Mouse (Mus musculus) hindbrain, embryonic 11.5 days (tissue): ENCODE measurements around the gene Nbea. TPM values are rescaled to one million over a fixed set of nuclear protein-coding genes. Genes with fewer than 3 reads are reported as not detected.

Experiments used
- ATAC-seq: fragments of 200-750 bp; cut with Nextera tagmentation; 2 replicates; pipeline ENCODE4 v1.8.0; 2017; ENCODE audit warnings: mild to moderate bottlenecking, moderate TSS enrichment, moderate library complexity; ENCODE audit not compliant: low FRiP score
- DNase-seq: peaks from one replicate; pipeline ENCODE4 v3.0.0-alpha.2; 2015; ENCODE audit warnings: low spot score
- H3K27ac ChIP-seq: fragments of 300-500 bp; sonication (generic); 2 replicates; pipeline ENCODE4 v1.5.1; 2014; ENCODE audit warnings: mild to moderate bottlenecking, low read depth, low read length
- H3K27me3 ChIP-seq: fragments of 300-500 bp; sonication (generic); 2 replicates; pipeline ENCODE4 v1.6.1; 2014; ENCODE audit warnings: mild to moderate bottlenecking, low read length, moderate library complexity, mixed read lengths; ENCODE audit not compliant: control insufficient read depth, insufficient read depth
- H3K36me3 ChIP-seq: fragments of 300-500 bp; sonication (generic); 2 replicates; pipeline ENCODE4 v1.6.1; 2014; ENCODE audit warnings: mild to moderate bottlenecking, low read length, moderate library complexity, mixed read lengths; ENCODE audit not compliant: control insufficient read depth, insufficient read depth
- H3K4me1 ChIP-seq: fragments of 300-500 bp; sonication (generic); replicated peaks from 2 replicates; pipeline ENCODE4 v1.6.1; 2014; ENCODE audit warnings: low read length, mixed read lengths; ENCODE audit not compliant: control insufficient read depth, insufficient read depth
- H3K4me2 ChIP-seq: fragments of 300-500 bp; sonication (generic); replicated peaks from 2 replicates; pipeline ENCODE4 v1.6.1; 2014; ENCODE audit warnings: mild to moderate bottlenecking, low read depth, low read length
- H3K4me3 ChIP-seq: fragments of 300-500 bp; sonication (generic); 2 replicates; pipeline ENCODE4 v1.5.1; 2014; ENCODE audit warnings: low read depth, low read length
- H3K9ac ChIP-seq: fragments of 300-500 bp; sonication (generic); 2 replicates; pipeline ENCODE4 v1.6.1; 2014; ENCODE audit warnings: low read depth, low read length
- H3K9me3 ChIP-seq: fragments of 300-500 bp; sonication (generic); 2 replicates; pipeline ENCODE4 v1.6.1; 2016; ENCODE audit warnings: low read length; ENCODE audit not compliant: control insufficient read depth
- WGBS: fragments of 180-500 bp; shearing (Covaris S2); extraction: QIAGEN DNeasy Blood & Tissue Kit; methylation state at CpG from one replicate; pipeline ENCODE4 v1.1.7; 2014; 5-methylcytosine and 5-hydroxymethylcytosine counted together
- polyA plus RNA-seq: library from polyadenylated mRNA; unstranded; fragments of >200 nt; fragmentation: Nextera tagmentation; extraction: Ambion mirVana; gene quantifications from 2 replicates; pipeline ENCODE4 v1.2.1, GENCODE M21; 2014

The Nbea gene
- polyA plus RNA-seq, 1 experiment from 2014 or later: 34.1 TPM

DNA sequence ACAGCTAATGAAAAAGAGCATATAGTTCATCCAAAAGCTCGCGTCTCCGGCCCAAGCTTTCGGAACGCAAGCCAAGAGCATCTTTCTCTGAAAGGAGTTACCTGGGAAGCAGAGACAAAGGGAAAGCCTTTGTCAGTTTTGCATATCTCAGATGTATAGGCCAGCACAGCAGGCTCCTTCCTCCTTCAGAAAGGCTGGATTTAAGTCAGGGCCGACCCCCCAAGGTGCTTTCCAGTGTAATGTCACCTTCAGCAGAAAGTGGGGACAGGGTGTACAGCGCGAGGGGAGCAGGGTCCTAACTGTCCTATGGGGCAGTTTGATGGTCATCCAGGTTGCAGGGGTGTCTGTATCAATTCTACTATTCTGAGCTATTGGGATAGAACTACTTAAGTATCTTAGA lies 419.9 kb downstream of the Nbea start:
- ATAC-seq: no peak

DNA sequence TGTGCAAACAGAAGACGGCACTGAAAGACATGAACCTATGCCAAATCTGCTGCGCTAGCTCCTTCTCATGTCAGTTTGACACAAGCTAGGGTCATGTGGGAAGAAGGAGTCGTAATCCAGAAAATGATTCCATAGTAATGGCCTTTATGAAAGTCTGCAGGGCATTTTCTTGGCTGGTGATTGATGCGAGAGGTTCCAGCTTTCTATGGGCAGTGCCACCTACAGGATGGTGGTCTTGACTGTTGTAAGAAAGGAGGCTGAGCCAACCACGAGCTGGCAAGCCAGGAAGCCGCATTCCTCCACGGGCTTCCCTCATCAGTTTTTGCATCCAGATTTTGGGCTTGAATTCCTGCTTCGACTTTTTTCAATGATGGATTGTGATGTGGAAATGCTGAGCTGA lies 425.2 kb downstream of the Nbea start:
- no peaks in the 10 kb centered on the region for H3K27me3 ChIP-seq
- peaks cover 5% of the 10 kb centered on the region; the same call in 1 of the 2 replicates for H3K4me1 ChIP-seq
- WGBS: 69% methylated on average over 8 of the region's 8 CpGs
- no peak overlapping the region for H3K27ac ChIP-seq
- H3K9ac ChIP-seq: no peak overlapping the region
- no peaks in the 10 kb centered on the region for H3K9me3 ChIP-seq
- ATAC-seq: no peak
- H3K36me3 ChIP-seq: no peaks in the 10 kb centered on the region
- H3K4me3 ChIP-seq: no peak overlapping the region
- no peak for DNase-seq
- no peak overlapping the region for H3K4me2 ChIP-seq

More for the DNA sequence above, 419.9 kb downstream of the Nbea start:
- no peaks in the 10 kb centered on the region for H3K27me3 ChIP-seq
- no peak overlapping the region for H3K9ac ChIP-seq
- no peaks in the 10 kb centered on the region for H3K4me1 ChIP-seq
- no peak overlapping the region for H3K4me3 ChIP-seq
- H3K27ac ChIP-seq: no peak overlapping the region
- DNase-seq: no peak
- no peaks in the 10 kb centered on the region for H3K9me3 ChIP-seq
- H3K36me3 ChIP-seq: no peaks in the 10 kb centered on the region
- WGBS: 30% methylated on average over 8 of the region's 8 CpGs
- no peak overlapping the region for H3K4me2 ChIP-seq

- Histone ChIP-seq H3K4me1 (peaks cover 5% of the 10 kb centered on the region; the same call in 1 of the 2 replicates), H3K27ac (peak overlapping the region; percentile 47; the same call in 1 of the 2 replicates), H3K4me3 (no peak overlapping the region), H3K9me3 (no peaks in the 10 kb centered on the region), H3K36me3 (no peaks in the 10 kb centered on the region), H3K27me3 (no peaks in the 10 kb centered on the region), H3K9ac (no peak overlapping the region), H3K4me2 (no peak overlapping the region)
- DNase-seq (no peak), ATAC-seq (peak; percentile 54; the same call in 1 of the 2 replicates)
- 59% methylated on average over 11 of the region's 11 CpGs for whole genome bisulfite sequencing
Measured at GRCm38 (mm10) chr3:55756602-55757190, 426.8 kb downstream of the Nbea start.

DNA sequence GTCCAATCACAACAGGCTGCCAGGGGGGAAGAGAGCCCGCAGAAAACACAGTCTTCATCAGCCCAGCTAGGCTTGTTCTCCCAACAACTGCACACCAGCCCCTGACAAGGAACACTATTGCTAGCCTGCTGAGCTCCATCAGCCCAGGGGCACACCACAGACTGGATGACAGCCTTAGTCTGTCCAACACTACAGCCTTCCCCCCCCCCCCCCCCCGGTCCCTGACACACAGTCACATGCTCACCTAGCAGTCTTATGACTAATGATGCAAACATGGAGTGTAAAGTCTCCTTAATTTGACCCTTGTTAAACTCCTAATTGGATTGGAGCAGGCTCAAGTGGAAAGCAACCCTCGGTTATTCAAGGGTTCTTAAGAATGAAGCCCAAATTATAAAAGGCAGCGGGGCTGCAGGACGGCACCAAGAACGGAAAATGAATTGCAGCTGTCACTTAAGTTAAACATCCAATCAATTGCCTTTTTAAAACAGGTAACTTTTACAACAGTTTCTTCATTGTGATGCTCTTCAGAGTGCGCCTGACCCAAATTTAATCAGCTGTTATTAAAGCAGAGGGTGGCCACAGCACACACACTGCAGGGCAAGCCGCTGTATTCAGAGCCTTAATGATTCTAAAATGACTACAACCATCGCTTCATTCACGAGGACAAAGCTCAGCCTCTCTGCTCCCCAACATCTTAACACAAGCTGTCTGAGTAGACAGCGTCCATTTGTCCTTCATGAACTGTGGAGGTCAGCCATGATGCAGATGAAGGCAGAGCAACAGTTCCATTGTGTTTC lies 427.5 kb downstream of the Nbea start:
- Histone ChIP-seq H3K27ac (peak overlapping the region; percentile 37), H3K9ac (no peak overlapping the region), H3K4me2 (peak overlapping the region; percentile 6; the same call in 1 of the 2 replicates), H3K27me3 (no peaks in the 10 kb centered on the region), H3K9me3 (no peaks in the 10 kb centered on the region), H3K4me1 (peaks cover 5% of the 10 kb centered on the region; the same call in 1 of the 2 replicates), H3K36me3 (no peaks in the 10 kb centered on the region), H3K4me3 (no peak overlapping the region)
- 31% methylated on average over 11 of the region's 11 CpGs for WGBS
- no peak for DNase-seq
- peak; percentile 80 for ATAC-seq

DNA sequence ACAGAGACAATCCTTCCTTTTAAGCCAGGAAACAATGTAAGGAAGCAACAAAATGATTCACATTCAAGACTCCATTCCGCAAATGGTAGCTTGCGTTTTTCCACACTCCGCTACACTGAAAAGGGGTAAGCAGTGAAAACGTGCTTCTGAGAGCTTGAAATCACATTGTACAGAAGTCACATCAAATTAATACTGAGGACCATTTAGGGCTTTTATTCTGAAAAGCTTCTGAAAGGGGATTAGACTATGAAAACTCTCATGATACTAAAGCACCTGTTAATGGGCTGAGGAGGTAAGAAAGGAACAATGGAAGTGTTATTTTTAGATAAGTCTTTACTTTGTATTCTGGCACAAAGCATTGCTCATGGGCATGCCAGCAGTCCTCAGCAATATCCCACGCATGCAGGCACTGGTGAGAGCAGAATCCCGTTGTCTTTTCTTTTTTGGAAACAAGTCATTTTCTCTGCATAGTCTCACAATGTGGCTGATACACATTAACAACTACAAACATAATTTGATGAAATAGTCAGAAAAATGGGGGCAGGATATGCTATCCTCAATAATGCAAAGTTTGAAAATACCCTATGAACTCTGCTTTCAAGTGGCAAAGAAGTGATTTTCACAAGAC lies 428.4 kb downstream of the Nbea start:
- DNase-seq (no peak), ATAC-seq (no peak)
- H3K9me3 ChIP-seq: no peaks in the 10 kb centered on the region
- no peaks in the 10 kb centered on the region for H3K27me3 ChIP-seq
- no peak overlapping the region for H3K27ac ChIP-seq
- no peak overlapping the region for H3K4me2 ChIP-seq
- no peaks in the 10 kb centered on the region for H3K36me3 ChIP-seq
- H3K9ac ChIP-seq: no peak overlapping the region
- peaks cover 5% of the 10 kb centered on the region; the same call in 1 of the 2 replicates for H3K4me1 ChIP-seq
- H3K4me3 ChIP-seq: no peak overlapping the region
- WGBS: 74% methylated on average over 6 of the region's 6 CpGs

DNA sequence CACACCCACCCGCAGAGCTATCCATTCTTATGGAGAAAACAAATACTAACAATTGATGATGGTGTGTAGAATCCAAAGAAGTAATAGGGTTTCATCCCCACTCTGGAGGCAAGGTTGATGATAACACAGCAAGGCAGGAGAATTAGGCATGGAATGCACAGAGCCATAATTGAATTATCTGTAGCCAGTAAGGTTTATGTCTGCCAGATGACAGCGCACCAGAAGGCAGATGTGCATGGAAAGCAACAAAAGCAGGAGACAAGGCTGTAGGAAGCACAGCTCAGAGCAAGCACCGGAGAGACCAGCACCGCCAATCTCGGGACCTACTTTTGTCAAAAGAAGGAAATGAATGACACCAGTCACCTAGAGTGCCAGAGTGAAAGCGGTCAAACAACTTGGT lies 429.6 kb downstream of the Nbea start:
- no peaks in the 10 kb centered on the region for H3K36me3 ChIP-seq
- no peaks in the 10 kb centered on the region for H3K9me3 ChIP-seq
- H3K27ac ChIP-seq: no peak overlapping the region
- ATAC-seq (no peak), DNase-seq (no peak)
- no peak overlapping the region for H3K4me3 ChIP-seq
- no peak overlapping the region for H3K4me2 ChIP-seq
- H3K27me3 ChIP-seq: no peaks in the 10 kb centered on the region
- 87% methylated on average over 6 of the region's 6 CpGs for WGBS
- H3K9ac ChIP-seq: no peak overlapping the region
- peaks cover 5% of the 10 kb centered on the region; the same call in 1 of the 2 replicates for H3K4me1 ChIP-seq

DNA sequence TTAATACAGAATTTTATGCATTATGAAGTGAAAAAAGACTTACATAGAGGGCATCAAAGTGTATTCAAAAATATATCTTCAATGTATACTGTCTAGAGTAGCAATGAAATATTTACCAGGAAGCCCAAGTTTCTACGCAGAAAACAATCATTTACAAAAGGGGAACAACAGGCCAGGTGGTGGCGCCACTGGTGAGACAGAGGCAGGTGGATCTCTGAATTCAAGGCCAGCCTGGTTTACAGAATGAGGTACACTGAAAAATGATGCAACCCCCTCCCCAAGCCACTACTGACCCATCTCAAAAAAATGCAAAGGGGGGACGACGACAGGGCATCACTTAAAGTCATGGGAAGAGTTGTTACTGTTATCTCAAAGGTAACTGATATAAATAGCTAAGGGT lies 430.9 kb downstream of the Nbea start:
- Histone ChIP-seq H3K27me3 (no peaks in the 10 kb centered on the region), H3K4me1 (peaks cover 5% of the 10 kb centered on the region; the same call in 1 of the 2 replicates)
- 74% methylated on average over 4 of the region's 4 CpGs for WGBS

DNA sequence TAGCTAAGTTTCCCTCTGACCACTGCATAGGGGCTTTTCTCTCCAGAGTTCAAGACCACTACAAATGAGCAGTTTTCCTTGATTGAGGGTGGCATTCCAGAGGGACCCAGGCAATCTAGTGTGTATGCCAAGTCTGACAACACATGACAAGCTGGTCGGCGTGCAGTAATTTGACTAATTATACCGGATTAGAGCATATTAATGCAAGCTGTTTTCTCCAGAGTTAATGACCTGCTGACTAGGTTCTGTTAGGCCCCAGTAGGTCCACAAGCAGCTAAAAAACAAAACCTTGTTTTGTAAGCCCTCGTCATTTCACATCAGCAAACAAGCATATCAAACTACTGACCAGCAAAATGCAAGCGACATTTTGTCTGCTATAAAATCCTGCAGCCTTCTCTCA lies 432.1 kb downstream of the Nbea start:
- Histone ChIP-seq H3K27me3 (no peaks in the 10 kb centered on the region), H3K4me1 (peaks cover 2% of the 10 kb centered on the region; the same call in 1 of the 2 replicates), H3K4me3 (no peak overlapping the region), H3K36me3 (no peaks in the 10 kb centered on the region), H3K4me2 (no peak overlapping the region), H3K27ac (peak overlapping the region; percentile 48; the same call in 1 of the 2 replicates), H3K9ac (no peak overlapping the region), H3K9me3 (no peaks in the 10 kb centered on the region)
- 52% methylated on average over 5 of the region's 5 CpGs for WGBS
- ATAC-seq (no peak), DNase-seq (no peak)

More for the DNA sequence above, 430.9 kb downstream of the Nbea start:
- ATAC-seq: no peak
- H3K36me3 ChIP-seq: no peaks in the 10 kb centered on the region
- no peak for DNase-seq
- H3K4me3 ChIP-seq: no peak overlapping the region
- H3K4me2 ChIP-seq: no peak overlapping the region
- no peak overlapping the region for H3K27ac ChIP-seq
- H3K9ac ChIP-seq: no peak overlapping the region
- no peaks in the 10 kb centered on the region for H3K9me3 ChIP-seq
